Mouse (Mus musculus): Measurements from ENCODE around the gene Rnf26.
A peak's percentile ranks its signal among the peaks of the same experiment; 100 is the strongest.

Gene Rnf26

GRCm38 (mm10) chr9:44113105-44113789 is at the start of gene Rnf26, which contains the start of gene Gm49380:
Gene Rnf26 (minus strand): TSS chr9:44113517.
Gene Gm49380 (minus strand): TSS chr9:44113500.
- peak; percentile 93 for DNase-seq

GRCm38 (mm10) chr9:44159886-44160285 is 46.6 kb upstream of the Rnf26 start:
- no peak for DNase-seq

- no peak for DNase-seq
Observed at GRCm38 (mm10) chr9:44147290-44147689, 34.0 kb upstream of the Rnf26 start.

- no peak for DNase-seq
Observed at GRCm38 (mm10) chr9:44144718-44145060, 31.4 kb upstream of the Rnf26 start.

- no peak for DNase-seq
Observed at GRCm38 (mm10) chr9:44144023-44144717, 30.9 kb upstream of the Rnf26 start.

- no peak for DNase-seq
Observed at GRCm38 (mm10) chr9:44143421-44143820, 30.1 kb upstream of the Rnf26 start.

- no peak for DNase-seq
Observed at GRCm38 (mm10) chr9:44141951-44142350, 28.6 kb upstream of the Rnf26 start.

GRCm38 (mm10) chr9:44137846-44138245 is 24.5 kb upstream of the Rnf26 start:
- no peak for DNase-seq

GRCm38 (mm10) chr9:44135731-44136411 is 22.6 kb upstream of the Rnf26 start:
- DNase-seq = no peak

GRCm38 (mm10) chr9:44134851-44135730 is 21.8 kb upstream of the Rnf26 start:
- peak; percentile 19 for DNase-seq

- peak; percentile 20 for DNase-seq
Observed at GRCm38 (mm10) chr9:44134101-44134850, 21.0 kb upstream of the Rnf26 start, which contains the start of gene Mcam. Gene Mcam (plus strand): TSS chr9:44134469.

GRCm38 (mm10) chr9:44133287-44133686 is 20.0 kb upstream of the Rnf26 start:
- DNase-seq = no peak

GRCm38 (mm10) chr9:44132200-44132599 is 18.9 kb upstream of the Rnf26 start:
- DNase-seq = no peak

- no peak for DNase-seq
Observed at GRCm38 (mm10) chr9:44131276-44131590, 17.9 kb upstream of the Rnf26 start.

- DNase-seq = no peak
Observed at GRCm38 (mm10) chr9:44130581-44131275, 17.4 kb upstream of the Rnf26 start.

GRCm38 (mm10) chr9:44130034-44130433 is 16.7 kb upstream of the Rnf26 start:
- no peak for DNase-seq

- DNase-seq = no peak
Observed at GRCm38 (mm10) chr9:44129633-44130032, 16.3 kb upstream of the Rnf26 start.

GRCm38 (mm10) chr9:44127351-44127801 is 14.1 kb upstream of the Rnf26 start:
- no peak for DNase-seq

GRCm38 (mm10) chr9:44126746-44127145 is 13.4 kb upstream of the Rnf26 start:
- DNase-seq = no peak

- peak; percentile 76 for DNase-seq
Observed at GRCm38 (mm10) chr9:44125546-44126428, 12.5 kb upstream of the Rnf26 start.
